Mouse (Mus musculus) heart, adult 2 months (tissue): ENCODE measurements at regions not wholly inside any gene's neighbourhood (a gene's known extent, or its start where the extent isn't known, plus 50 kb on each side); places are given as distances from the start of the nearest gene placed in this dataset.

ENCODE experiments used
- CTCF ChIP-seq: fragments of 200-600 bp; IDR thresholded peaks from 2 replicates; pipeline ENCODE4 v1.8.1; 2022; ENCODE audit warnings: antibody characterized with exemption, mild to moderate bottlenecking, moderate library complexity
- EP300 ChIP-seq: fragments of 200-500 bp; IDR thresholded peaks from 2 replicates; pipeline ENCODE4 v1.6.1; 2011; ENCODE audit warnings: low read depth, low read length, control low read depth; ENCODE audit not compliant: insufficient read depth
- POLR2A ChIP-seq: fragments of 200-500 bp; IDR thresholded peaks from 2 replicates; pipeline ENCODE4 v1.6.1; 2011; ENCODE audit warnings: mild to moderate bottlenecking, low read depth, low read length, control low read depth; ENCODE audit not compliant: insufficient read depth

- TF ChIP-seq CTCF (no peak), POLR2A (no peak), EP300 (no peak)
These were observed 685.6 kb upstream of the Vstm2b start for GRCm38 (mm10) chr7:40212576-40212975.
